Mouse (Mus musculus) frontal cortex, postnatal 14 days (tissue): ENCODE data around the gene Rnf220.
"Not testable (repeated sequence)": the region's sequence is repeated elsewhere in the genome, so short reads cannot be mapped to it uniquely, and the experiment has no call there.

Source experiments
- DNase-seq, 2 experiments: peaks; one replicate each; pipeline ENCODE4 v3.0.0; 2022; ENCODE audit warnings: low spot score in 2 of 2

The Rnf220 gene

DNA sequence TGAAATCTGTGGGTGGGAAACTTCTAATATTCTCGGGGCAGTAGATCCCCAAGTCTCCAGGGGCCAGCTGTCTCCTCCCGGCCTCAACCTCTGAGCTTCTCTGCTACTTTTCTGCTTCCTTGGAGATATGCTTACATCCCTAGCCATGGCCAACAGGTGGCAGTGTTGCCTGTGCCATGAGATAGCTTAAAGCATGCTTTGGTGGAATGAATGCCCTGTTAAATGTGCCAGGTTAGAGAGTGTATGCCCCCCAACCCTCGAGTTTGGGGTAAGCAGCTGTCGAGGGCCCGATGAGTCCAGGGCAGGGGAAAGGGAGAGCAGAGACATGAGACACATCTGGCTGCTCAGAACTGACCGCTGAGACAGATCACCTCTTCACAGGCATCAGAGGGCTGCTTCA lies 226.6 kb downstream of the Rnf220 start:
- DNase-seq = peak; percentile 61 to 76

GRCm38 (mm10) chr4:117267831-117268437 lies 228.9 kb downstream of the Rnf220 start:
- DNase-seq = no peak

DNA sequence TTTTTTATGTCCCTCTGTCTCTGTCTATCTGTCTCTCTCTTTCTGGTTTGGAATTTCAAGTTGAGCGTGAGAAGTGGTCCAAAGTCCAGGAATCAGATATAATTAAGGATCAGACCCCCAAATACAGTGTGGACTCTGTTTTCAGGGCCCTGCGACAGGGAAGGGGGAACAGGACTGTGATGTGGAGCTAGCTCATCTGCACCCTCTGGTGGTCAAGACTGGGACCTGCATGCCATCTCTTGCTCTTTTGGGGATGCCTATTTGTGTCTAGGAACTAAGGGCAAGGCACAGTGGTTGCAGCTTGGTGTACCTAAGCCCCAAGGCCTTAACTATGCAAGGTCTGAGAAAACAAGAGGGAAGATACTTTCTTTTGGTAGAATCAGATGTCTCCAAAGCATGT lies 229.6 kb downstream of the Rnf220 start:
- DNase-seq = peak; percentile 54 to 80

GRCm38 (mm10) chr4:117262987-117263386 lies 233.9 kb downstream of the Rnf220 start:
- DNase-seq = no peak

GRCm38 (mm10) chr4:117262101-117262913 lies 234.5 kb downstream of the Rnf220 start:
- no peak for DNase-seq

- no peak for DNase-seq
These were observed 235.6 kb downstream of the Rnf220 start for GRCm38 (mm10) chr4:117261222-117261621.

GRCm38 (mm10) chr4:117259909-117260308 lies 236.9 kb downstream of the Rnf220 start:
- DNase-seq = not testable (repeated sequence)

- DNase-seq = no peak
These were observed 242.2 kb downstream of the Rnf220 start for GRCm38 (mm10) chr4:117254672-117255071.

DNA sequence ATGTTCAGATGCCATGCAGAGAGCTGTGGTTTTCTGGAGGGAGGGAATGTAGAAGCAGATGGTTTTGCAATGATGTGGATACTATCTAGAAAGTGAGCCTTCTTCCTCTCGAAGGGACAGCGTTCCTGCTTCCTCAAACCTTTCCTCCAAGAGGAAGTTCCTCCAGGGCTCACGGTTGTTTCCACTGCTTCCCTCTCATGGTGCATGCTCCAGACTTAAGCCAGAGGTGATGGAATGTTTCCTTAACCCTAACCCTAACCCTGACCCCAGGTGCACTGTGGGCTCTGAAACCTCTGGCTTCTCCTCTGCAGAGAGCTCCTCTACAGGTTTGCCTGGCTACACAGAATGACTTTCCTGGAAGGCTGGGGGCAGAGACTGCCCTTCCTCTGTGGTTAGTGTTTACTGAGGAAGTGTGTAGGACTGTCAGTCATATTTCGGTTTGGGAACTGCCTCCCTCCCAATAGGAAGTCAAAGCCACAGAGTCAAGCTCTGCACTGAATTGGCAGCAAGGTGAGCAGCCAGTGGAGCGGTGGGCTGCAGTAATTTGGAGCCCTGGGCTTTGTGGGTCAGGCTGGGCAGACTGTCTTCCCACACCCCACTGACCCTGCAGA lies 242.7 kb downstream of the Rnf220 start:
- DNase-seq = no peak

- DNase-seq = no peak
These were observed 243.4 kb downstream of the Rnf220 start for GRCm38 (mm10) chr4:117253218-117254016.

DNA sequence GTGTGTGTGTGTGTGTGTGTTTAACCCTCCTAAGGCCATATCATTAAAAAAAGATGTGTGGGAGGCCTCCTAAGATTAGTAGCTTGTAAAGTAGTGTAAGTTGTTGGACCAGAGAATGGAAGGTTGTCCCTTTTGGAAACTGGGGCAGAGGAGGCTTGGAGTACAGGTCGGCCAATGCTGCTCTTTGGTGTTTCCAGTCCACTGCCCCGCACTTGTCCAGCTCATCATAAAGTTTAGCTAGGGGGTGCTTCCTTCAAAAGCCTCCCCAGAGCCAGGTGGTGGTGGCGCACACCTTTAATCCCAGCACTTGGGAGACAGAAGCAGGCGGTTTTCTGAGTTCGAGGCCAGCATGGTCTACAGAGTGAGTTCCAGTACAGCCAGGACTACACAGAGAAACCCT lies 244.1 kb downstream of the Rnf220 start:
- no peak for DNase-seq

GRCm38 (mm10) chr4:117252351-117252750 lies 244.5 kb downstream of the Rnf220 start:
- DNase-seq = no peak

GRCm38 (mm10) chr4:117251801-117252316 lies 245.0 kb downstream of the Rnf220 start, which contains the start of the genes Tmem53 and Armh1:
Gene Tmem53 (plus strand): TSS chr4:117251951.
Gene Armh1 (minus strand): TSS chr4:117252125.
- DNase-seq = peak; percentile 66 to 72

DNA sequence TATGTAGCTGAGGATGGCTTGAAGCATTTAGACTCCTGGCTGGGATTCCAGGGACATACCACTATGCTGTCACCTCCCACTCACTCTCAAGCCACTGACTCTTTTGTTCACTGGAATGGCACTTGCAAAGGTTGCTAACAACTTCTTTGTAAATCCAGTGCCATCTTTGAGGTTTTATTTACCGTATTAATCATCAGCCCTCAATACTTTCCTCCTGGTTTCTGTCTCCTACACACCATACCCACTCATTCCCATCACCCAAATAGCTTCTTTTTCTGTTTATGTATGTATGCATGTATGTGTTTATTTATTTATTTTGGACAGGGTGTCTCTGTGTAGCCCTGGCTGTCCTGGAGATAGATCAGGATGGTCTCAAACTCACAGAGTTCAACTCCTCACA lies 245.9 kb downstream of the Rnf220 start:
- DNase-seq = no peak

GRCm38 (mm10) chr4:117240867-117241266 lies 256.0 kb downstream of the Rnf220 start:
- no peak for DNase-seq

GRCm38 (mm10) chr4:117239153-117239552 lies 257.7 kb downstream of the Rnf220 start:
- DNase-seq = no peak

DNA sequence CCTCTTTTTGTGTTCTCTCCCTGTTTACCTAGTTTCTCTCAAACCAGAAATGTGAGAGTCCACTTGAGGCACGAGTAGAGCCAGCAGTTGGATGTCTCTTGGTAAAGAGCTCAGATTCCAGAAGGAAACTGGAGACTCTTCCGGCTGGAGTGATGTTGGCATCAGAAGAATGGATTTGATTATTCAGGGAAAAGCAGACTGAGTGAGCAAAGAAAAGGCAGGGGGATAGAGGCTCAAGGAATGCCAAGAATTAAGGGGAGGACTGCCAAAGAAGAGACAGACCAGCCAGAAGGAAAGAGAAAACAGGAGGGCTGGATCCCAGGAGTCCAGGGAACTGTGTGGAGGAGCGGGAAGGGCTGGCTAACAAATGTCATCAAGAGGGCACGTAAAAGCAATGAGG lies 261.0 kb downstream of the Rnf220 start:
- DNase-seq = no peak

- no peak for DNase-seq
These were observed 262.6 kb downstream of the Rnf220 start for GRCm38 (mm10) chr4:117234166-117234741.

DNA sequence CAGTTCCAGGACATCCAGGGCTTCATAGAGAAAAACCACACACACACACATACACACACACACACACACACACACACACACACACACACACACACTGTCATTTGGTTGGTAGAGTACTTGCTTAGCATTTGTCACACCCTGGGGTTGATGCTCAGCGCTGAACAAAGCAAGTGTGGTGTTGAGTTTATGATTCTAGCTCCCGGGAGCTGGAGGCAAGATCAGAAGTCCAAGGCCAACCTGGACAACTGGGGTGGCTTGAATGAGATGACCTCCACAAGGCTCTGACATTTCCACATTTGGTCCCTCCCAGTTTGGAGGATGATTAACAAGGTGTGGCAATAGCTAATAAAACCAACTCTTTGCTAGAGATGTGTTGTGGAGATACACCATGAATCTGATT lies 265.6 kb downstream of the Rnf220 start:
- no peak for DNase-seq

DNA sequence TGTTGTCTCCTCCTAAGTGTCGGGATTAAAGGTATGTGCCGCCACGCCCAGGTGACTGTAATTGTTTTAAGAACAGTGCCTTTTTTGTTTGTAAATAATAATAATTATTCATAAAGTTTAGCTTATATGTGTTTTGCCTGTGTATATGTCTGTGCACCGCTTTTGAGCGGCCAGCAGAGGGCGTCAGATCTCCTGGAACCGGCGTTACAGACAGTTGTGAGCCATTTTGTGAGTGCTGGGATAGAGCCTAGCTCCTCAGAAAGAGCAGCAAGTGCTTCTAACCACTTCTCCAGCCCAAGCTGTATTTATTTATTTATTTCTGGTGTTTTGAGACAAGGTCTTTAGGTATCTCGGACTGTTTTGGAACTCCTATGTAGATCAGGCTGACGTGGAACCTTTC lies 266.5 kb downstream of the Rnf220 start:
- no peak for DNase-seq

GRCm38 (mm10) chr4:117229590-117229989 lies 267.3 kb downstream of the Rnf220 start:
- DNase-seq = no peak
